Mouse (Mus musculus) midbrain, embryonic 14.5 days (tissue): Measurements from ENCODE around the gene Daxx. TPM values are rescaled to one million over a fixed set of nuclear protein-coding genes. Genes with fewer than 3 reads are reported as not detected.

Source experiments
- ATAC-seq: fragments of 200-750 bp; cut with Nextera tagmentation; 2 replicates; pipeline ENCODE4 v1.8.0; 2017; ENCODE audit warnings: moderate number of reproducible peaks, moderate library complexity; ENCODE audit not compliant: low FRiP score, low TSS enrichment
- DNase-seq: peaks from one replicate; pipeline ENCODE4 v3.0.0-alpha.2; 2015
- H3K27ac ChIP-seq: fragments of 300-500 bp; sonication (generic); replicated peaks from 2 replicates; pipeline ENCODE4 v1.5.1; 2014; ENCODE audit warnings: mild to moderate bottlenecking, low read depth, low read length, moderate library complexity
- H3K27me3 ChIP-seq: fragments of 300-500 bp; sonication (generic); 2 replicates; pipeline ENCODE4 v1.6.1; 2014; ENCODE audit warnings: low read length, control low read depth, mixed read lengths; ENCODE audit not compliant: control insufficient read depth, insufficient read depth
- H3K36me3 ChIP-seq: fragments of 300-500 bp; sonication (generic); 2 replicates; pipeline ENCODE4 v1.6.1; 2014; ENCODE audit warnings: low read length, control low read depth; ENCODE audit not compliant: control insufficient read depth, insufficient read depth
- H3K4me1 ChIP-seq: fragments of 300-500 bp; sonication (generic); 2 replicates; pipeline ENCODE4 v1.6.1; 2014; ENCODE audit warnings: mild to moderate bottlenecking, antibody characterized with exemption, low read length, control low read depth; ENCODE audit not compliant: control insufficient read depth, insufficient read depth
- H3K4me2 ChIP-seq: fragments of 300-500 bp; sonication (generic); 2 replicates; pipeline ENCODE4 v1.6.1; 2014; ENCODE audit warnings: mild to moderate bottlenecking, low read length, moderate library complexity
- H3K4me3 ChIP-seq: fragments of 300-500 bp; sonication (generic); replicated peaks from 2 replicates; pipeline ENCODE4 v1.5.1; 2014; ENCODE audit warnings: low read depth, low read length
- H3K9ac ChIP-seq: fragments of 300-500 bp; sonication (generic); replicated peaks from 2 replicates; pipeline ENCODE4 v1.6.1; 2014; ENCODE audit warnings: mild to moderate bottlenecking, low read length, moderate library complexity
- H3K9me3 ChIP-seq: fragments of 300-500 bp; sonication (generic); 2 replicates; pipeline ENCODE4 v1.6.1; 2016; ENCODE audit warnings: low read length, control low read depth, mixed read lengths; ENCODE audit not compliant: control insufficient read depth
- WGBS: fragments of 180-500 bp; shearing (Covaris S2); extraction: QIAGEN DNeasy Blood & Tissue Kit; methylation state at CpG from one replicate; pipeline ENCODE4 v1.1.7; 2014; 5-methylcytosine and 5-hydroxymethylcytosine counted together
- polyA plus RNA-seq: library from polyadenylated mRNA; unstranded; fragments of >200 nt; fragmentation: Nextera tagmentation; extraction: Ambion mirVana; gene quantifications from 2 replicates; pipeline ENCODE4 v1.2.1, GENCODE M21; 2014

The Daxx gene
- polyA plus RNA-seq, 1 experiment from 2014 or later, result 44.6 TPM

DNA sequence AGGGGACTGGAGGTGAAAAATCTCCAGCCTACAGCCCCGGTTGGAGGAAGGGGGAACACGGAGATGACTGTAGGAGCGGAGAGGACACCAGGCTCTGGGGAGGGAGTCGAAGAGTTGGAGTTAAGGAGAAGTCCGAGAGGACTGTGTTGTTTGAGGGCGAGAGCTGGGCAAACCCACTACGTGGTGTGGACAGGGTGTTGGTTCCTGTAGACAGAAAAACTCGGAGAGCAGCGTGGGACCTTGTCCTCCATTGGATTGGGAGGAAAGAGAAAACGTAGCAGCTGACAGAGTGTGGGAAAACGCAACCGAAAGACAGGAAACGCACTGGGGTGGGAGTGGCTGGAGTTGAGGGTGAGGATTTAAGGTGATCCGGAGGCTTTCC lies 646 bp downstream of the Daxx start:
- peaks cover 14% of the 10 kb centered on the region for H3K4me1 ChIP-seq
- H3K4me2 ChIP-seq, result peak overlapping the region; percentile 93
- H3K27me3 ChIP-seq, result no peaks in the 10 kb centered on the region
- ATAC-seq, result peak; percentile 4
- H3K27ac ChIP-seq, result peak overlapping the region; percentile 93
- under 1% methylated on average over 14 of the region's 14 CpGs for whole genome bisulfite sequencing
- H3K36me3 ChIP-seq, result peaks cover 36% of the 10 kb centered on the region
- DNase-seq, result no peak
- peak overlapping the region; percentile 76 for H3K4me3 ChIP-seq
- no peaks in the 10 kb centered on the region for H3K9me3 ChIP-seq
- H3K9ac ChIP-seq, result peak overlapping the region; percentile 81

GRCm38 (mm10) chr17:33910346-33911051 lies 1.3 kb downstream of the Daxx start:
- H3K27me3 ChIP-seq, result no peaks in the 10 kb centered on the region
- DNase-seq (no peak), ATAC-seq (no peak)
- no peak overlapping the region; the same call in 1 of the 2 replicates for H3K9ac ChIP-seq
- no peak overlapping the region for H3K27ac ChIP-seq
- H3K4me1 ChIP-seq, result peaks cover 17% of the 10 kb centered on the region
- WGBS, result 59% methylated on average over 11 of the region's 11 CpGs
- H3K9me3 ChIP-seq, result no peaks in the 10 kb centered on the region
- H3K4me3 ChIP-seq, result peak overlapping the region; percentile 76
- peaks cover 36% of the 10 kb centered on the region for H3K36me3 ChIP-seq
- peak overlapping the region; percentile 93 for H3K4me2 ChIP-seq

- ATAC-seq (no peak), DNase-seq (no peak)
- Histone ChIP-seq H3K36me3 (peaks cover 36% of the 10 kb centered on the region), H3K27ac (no peak overlapping the region), H3K9ac (no peak overlapping the region), H3K27me3 (no peaks in the 10 kb centered on the region), H3K4me2 (no peak overlapping the region), H3K4me1 (peaks cover 17% of the 10 kb centered on the region), H3K4me3 (no peak overlapping the region), H3K9me3 (no peaks in the 10 kb centered on the region)
- 95% methylated on average over 31 of the region's 31 CpGs for WGBS
Observed at GRCm38 (mm10) chr17:33911052-33911812, 2.0 kb downstream of the Daxx start.

DNA sequence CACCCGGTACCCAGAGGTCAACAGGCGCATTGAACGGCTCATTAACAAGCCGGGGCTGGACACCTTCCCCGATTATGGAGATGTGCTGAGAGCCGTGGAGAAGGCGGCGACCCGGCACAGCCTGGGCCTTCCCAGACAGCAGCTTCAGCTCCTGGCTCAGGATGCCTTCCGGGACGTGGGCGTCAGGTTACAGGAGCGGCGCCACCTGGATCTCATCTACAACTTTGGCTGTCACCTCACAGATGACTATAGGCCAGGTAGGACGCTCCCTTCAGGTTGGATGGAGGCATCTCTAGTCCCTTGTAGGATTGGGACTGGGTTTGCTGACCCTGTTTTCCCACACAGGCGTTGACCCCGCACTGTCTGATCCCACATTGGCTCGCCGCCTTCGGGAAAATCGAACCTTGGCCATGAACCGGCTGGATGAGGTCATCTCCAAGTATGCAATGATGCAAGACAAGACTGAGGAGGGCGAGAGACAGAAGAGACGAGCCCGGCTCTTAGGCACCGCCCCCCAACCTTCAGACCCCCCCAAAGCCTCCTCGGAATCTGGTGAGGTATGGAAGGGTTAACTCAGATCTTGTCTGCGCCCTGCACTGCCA lies 2.7 kb downstream of the Daxx start:
- H3K4me3 ChIP-seq, result no peak overlapping the region
- ATAC-seq, result no peak
- 91% methylated on average over 28 of the region's 28 CpGs for WGBS
- peaks cover 21% of the 10 kb centered on the region for H3K4me1 ChIP-seq
- DNase-seq, result no peak
- H3K27me3 ChIP-seq, result no peaks in the 10 kb centered on the region
- no peak overlapping the region for H3K9ac ChIP-seq
- peaks cover 36% of the 10 kb centered on the region for H3K36me3 ChIP-seq
- no peaks in the 10 kb centered on the region for H3K9me3 ChIP-seq
- no peak overlapping the region for H3K27ac ChIP-seq
- no peak overlapping the region for H3K4me2 ChIP-seq

GRCm38 (mm10) chr17:33913264-33913663 lies 4.0 kb downstream of the Daxx start:
- H3K9ac ChIP-seq, result no peak overlapping the region
- peaks cover 20% of the 10 kb centered on the region for H3K4me1 ChIP-seq
- H3K4me2 ChIP-seq, result no peak overlapping the region
- H3K9me3 ChIP-seq, result no peaks in the 10 kb centered on the region
- no peak overlapping the region for H3K4me3 ChIP-seq
- 93% methylated on average over 10 of the region's 10 CpGs for WGBS
- no peak for ATAC-seq
- no peak overlapping the region for H3K27ac ChIP-seq
- H3K27me3 ChIP-seq, result no peaks in the 10 kb centered on the region
- DNase-seq, result no peak
- H3K36me3 ChIP-seq, result peaks cover 41% of the 10 kb centered on the region

GRCm38 (mm10) chr17:33913905-33914304 lies 4.7 kb downstream of the Daxx start:
- H3K36me3 ChIP-seq, result peaks cover 44% of the 10 kb centered on the region
- no peak for ATAC-seq
- no peak overlapping the region for H3K9ac ChIP-seq
- no peak overlapping the region for H3K4me3 ChIP-seq
- peaks cover 22% of the 10 kb centered on the region for H3K4me1 ChIP-seq
- DNase-seq, result no peak
- 95% methylated on average over 8 of the region's 8 CpGs for WGBS
- H3K9me3 ChIP-seq, result no peaks in the 10 kb centered on the region
- H3K27ac ChIP-seq, result no peak overlapping the region
- H3K27me3 ChIP-seq, result no peaks in the 10 kb centered on the region
- H3K4me2 ChIP-seq, result no peak overlapping the region

DNA sequence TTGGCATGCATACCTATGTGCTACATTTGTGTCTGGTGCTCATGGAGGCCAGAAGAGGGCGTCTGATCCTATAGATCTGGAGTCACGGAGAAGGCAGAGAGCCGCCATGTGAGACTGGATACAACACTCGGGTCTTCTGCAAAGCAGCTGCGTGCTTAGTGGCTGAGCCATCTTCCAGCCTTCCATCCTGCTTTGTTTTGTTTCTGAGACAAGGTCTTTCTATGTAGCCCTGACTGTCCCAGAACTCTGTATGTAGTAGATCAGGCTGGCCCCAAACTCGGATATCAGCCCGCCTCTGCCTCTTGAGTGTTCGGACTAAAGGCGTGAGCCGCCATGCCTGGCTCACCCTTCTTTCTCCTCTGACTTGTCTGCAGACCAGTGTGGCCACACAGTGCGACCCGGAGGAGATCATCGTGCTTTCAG lies 5.8 kb downstream of the Daxx start:
- peak overlapping the region; percentile 49 for H3K4me3 ChIP-seq
- peak overlapping the region; percentile 41; the same call in 1 of the 2 replicates for H3K27ac ChIP-seq
- no peak overlapping the region for H3K9ac ChIP-seq
- peaks cover 44% of the 10 kb centered on the region for H3K36me3 ChIP-seq
- H3K4me2 ChIP-seq, result peak overlapping the region; percentile 65
- no peak for DNase-seq
- WGBS, result 64% methylated on average over 13 of the region's 13 CpGs
- H3K4me1 ChIP-seq, result peaks cover 31% of the 10 kb centered on the region
- no peak for ATAC-seq
- H3K9me3 ChIP-seq, result no peaks in the 10 kb centered on the region
- no peaks in the 10 kb centered on the region for H3K27me3 ChIP-seq

- peak within 1 kb of the TSS; percentile 81 for H3K27ac ChIP-seq
- peak within 1 kb of the TSS; percentile 65 for H3K4me2 ChIP-seq
- H3K9me3 ChIP-seq, result no peaks in the 10 kb centered on the region
- ATAC-seq (peak; percentile 91), DNase-seq (peak; percentile 98)
- peak within 1 kb of the TSS; percentile 50; the same call in 1 of the 2 replicates for H3K9ac ChIP-seq
- under 1% methylated on average over 34 of the region's 34 CpGs for WGBS
- peaks cover 44% of the 10 kb centered on the region for H3K36me3 ChIP-seq
- H3K4me1 ChIP-seq, result peaks cover 29% of the 10 kb centered on the region
- H3K27me3 ChIP-seq, result no peaks in the 10 kb centered on the region
- peak within 1 kb of the TSS; percentile 49 for H3K4me3 ChIP-seq
Observed at GRCm38 (mm10) chr17:33915671-33916250, 6.5 kb downstream of the Daxx start, which contains the start of the genes Tapbp and Zbtb22. Tapbp (plus strand) TSS chr17:33915899. Zbtb22 (plus strand) TSS chr17:33915904.
